Mouse (Mus musculus): Measurements from ENCODE around the gene Vdac2. TPM values are rescaled to one million over a fixed set of nuclear protein-coding genes. Genes with fewer than 3 reads are reported as not detected.

The Vdac2 gene
- polyA plus RNA-seq, 1 experiment from 2014 or later = 276 TPM

DNA sequence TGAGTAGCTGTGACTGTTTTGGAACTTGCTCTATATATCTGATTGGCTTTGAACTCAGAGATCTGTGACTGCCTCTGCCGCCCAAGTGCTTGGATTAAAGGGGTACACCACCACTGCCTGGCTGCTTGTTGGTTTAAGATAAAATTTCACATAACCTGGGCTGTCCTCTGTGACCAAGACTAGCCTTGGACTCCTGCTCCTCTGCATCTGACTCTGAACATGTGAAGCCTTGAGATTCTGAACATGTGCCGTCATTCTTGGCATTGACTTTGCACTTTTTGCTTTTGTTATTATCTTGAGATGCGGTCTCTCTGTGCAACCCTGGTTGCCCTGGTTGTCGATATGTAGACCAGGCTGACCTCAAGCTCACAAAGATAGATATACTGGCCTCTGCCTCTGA is 33.3 kb upstream of the Vdac2 start:
- DNase-seq (ENCODE audit: low spot score) (no peak), ATAC-seq (ENCODE audit: low FRiP score, low TSS enrichment) (no peak)
- TF ChIP-seq EP300 (optimal IDR thresholded peaks at IDR 0.05) = no peak
- no peak for TF ChIP-seq CTCF (IDR thresholded peaks at IDR 0.05; ENCODE audit: low read depth)
- Histone ChIP-seq H3K27ac (replicated peaks) (no peak overlapping the region), H3K4me3 (ENCODE audit: low read depth, low read length) (no peak overlapping the region), H3K4me1 (replicated peaks; ENCODE audit: control insufficient read depth, insufficient read depth) (no peaks in the 10 kb centered on the region), H3K4me2 (replicated peaks; ENCODE audit: low read depth) (no peak overlapping the region), H3K9me3 (ENCODE audit: control insufficient read depth, low read length) (no peaks in the 10 kb centered on the region), H3K9ac (ENCODE audit: low read length) (no peak overlapping the region), H3K36me3 (ENCODE audit: control insufficient read depth, insufficient read depth, low read length) (peaks cover 4% of the 10 kb centered on the region; the same call in 1 of the 2 replicates), H3K27me3 (ENCODE audit: control insufficient read depth, insufficient read depth, low read length) (no peaks in the 10 kb centered on the region)
- 89% methylated on average over 4 of the region's 4 CpGs for WGBS

- DNase-seq (ENCODE audit: low spot score) (no peak), ATAC-seq (ENCODE audit: low FRiP score, low TSS enrichment) (no peak)
- H3K9me3 ChIP-seq (ENCODE audit: control insufficient read depth, low read length) = no peaks in the 10 kb centered on the region
- no peak overlapping the region for H3K4me3 ChIP-seq (ENCODE audit: low read depth, low read length)
- H3K4me1 ChIP-seq (replicated peaks; ENCODE audit: control insufficient read depth, insufficient read depth) = no peaks in the 10 kb centered on the region
- 89% methylated on average over 6 of the region's 6 CpGs for WGBS
- H3K27me3 ChIP-seq (ENCODE audit: control insufficient read depth, insufficient read depth, low read length) = no peaks in the 10 kb centered on the region
- no peak overlapping the region for H3K4me2 ChIP-seq (replicated peaks; ENCODE audit: low read depth)
- TF ChIP-seq EP300 (optimal IDR thresholded peaks at IDR 0.05) (no peak), CTCF (IDR thresholded peaks at IDR 0.05; ENCODE audit: low read depth) (no peak)
- no peak overlapping the region for H3K27ac ChIP-seq (replicated peaks)
- no peak overlapping the region for H3K9ac ChIP-seq (ENCODE audit: low read length)
- H3K36me3 ChIP-seq (ENCODE audit: control insufficient read depth, insufficient read depth, low read length) = peaks cover 4% of the 10 kb centered on the region; the same call in 1 of the 2 replicates
These were observed 32.8 kb upstream of the Vdac2 start for GRCm38 (mm10) chr14:21792250-21792649.

GRCm38 (mm10) chr14:21800641-21801040 is 24.4 kb upstream of the Vdac2 start:
- DNase-seq (ENCODE audit: low spot score) (no peak), ATAC-seq (ENCODE audit: low FRiP score, low TSS enrichment) (peak; percentile 80)
- Histone ChIP-seq H3K27ac (replicated peaks) (no peak overlapping the region), H3K4me2 (replicated peaks; ENCODE audit: low read depth) (no peak overlapping the region), H3K9me3 (ENCODE audit: control insufficient read depth, low read length) (no peaks in the 10 kb centered on the region), H3K9ac (ENCODE audit: low read length) (no peak overlapping the region), H3K4me3 (ENCODE audit: low read depth, low read length) (no peak overlapping the region), H3K36me3 (ENCODE audit: control insufficient read depth, insufficient read depth, low read length) (peaks cover 5% of the 10 kb centered on the region; the same call in 1 of the 2 replicates), H3K4me1 (replicated peaks; ENCODE audit: control insufficient read depth, insufficient read depth) (no peaks in the 10 kb centered on the region), H3K27me3 (ENCODE audit: control insufficient read depth, insufficient read depth, low read length) (no peaks in the 10 kb centered on the region)
- TF ChIP-seq EP300 (optimal IDR thresholded peaks at IDR 0.05) (no peak), CTCF (IDR thresholded peaks at IDR 0.05; ENCODE audit: low read depth) (no peak)
- WGBS = 69% methylated on average over 4 of the region's 4 CpGs

GRCm38 (mm10) chr14:21801624-21802023 is 23.4 kb upstream of the Vdac2 start:
- no peak overlapping the region for H3K4me3 ChIP-seq (ENCODE audit: low read depth, low read length)
- H3K36me3 ChIP-seq (ENCODE audit: control insufficient read depth, insufficient read depth, low read length) = peaks cover 5% of the 10 kb centered on the region; the same call in 1 of the 2 replicates
- H3K9ac ChIP-seq (ENCODE audit: low read length) = no peak overlapping the region
- no peak for TF ChIP-seq EP300 (optimal IDR thresholded peaks at IDR 0.05)
- TF ChIP-seq CTCF (IDR thresholded peaks at IDR 0.05; ENCODE audit: low read depth) = no peak
- no peaks in the 10 kb centered on the region for H3K4me1 ChIP-seq (replicated peaks; ENCODE audit: control insufficient read depth, insufficient read depth)
- H3K4me2 ChIP-seq (replicated peaks; ENCODE audit: low read depth) = no peak overlapping the region
- DNase-seq (ENCODE audit: low spot score) (no peak), ATAC-seq (ENCODE audit: low FRiP score, low TSS enrichment) (no peak)
- WGBS = 80% methylated on average over 7 of the region's 7 CpGs
- no peak overlapping the region for H3K27ac ChIP-seq (replicated peaks)
- no peaks in the 10 kb centered on the region for H3K27me3 ChIP-seq (ENCODE audit: control insufficient read depth, insufficient read depth, low read length)
- H3K9me3 ChIP-seq (ENCODE audit: control insufficient read depth, low read length) = no peaks in the 10 kb centered on the region

GRCm38 (mm10) chr14:21802543-21803206 is 22.4 kb upstream of the Vdac2 start:
- DNase-seq (ENCODE audit: low spot score) (no peak), ATAC-seq (ENCODE audit: low FRiP score, low TSS enrichment) (no peak)
- WGBS = 94% methylated on average over 6 of the region's 6 CpGs
- no peak overlapping the region for H3K4me3 ChIP-seq (ENCODE audit: low read depth, low read length)
- no peak overlapping the region for H3K4me2 ChIP-seq (replicated peaks; ENCODE audit: low read depth)
- TF ChIP-seq CTCF (IDR thresholded peaks at IDR 0.05; ENCODE audit: low read depth) (no peak), EP300 (optimal IDR thresholded peaks at IDR 0.05) (no peak)
- H3K9me3 ChIP-seq (ENCODE audit: control insufficient read depth, low read length) = no peaks in the 10 kb centered on the region
- H3K27ac ChIP-seq (replicated peaks) = no peak overlapping the region
- no peak overlapping the region for H3K9ac ChIP-seq (ENCODE audit: low read length)
- H3K36me3 ChIP-seq (ENCODE audit: control insufficient read depth, insufficient read depth, low read length) = peaks cover 5% of the 10 kb centered on the region; the same call in 1 of the 2 replicates
- no peaks in the 10 kb centered on the region for H3K4me1 ChIP-seq (replicated peaks; ENCODE audit: control insufficient read depth, insufficient read depth)
- no peaks in the 10 kb centered on the region for H3K27me3 ChIP-seq (ENCODE audit: control insufficient read depth, insufficient read depth, low read length)

DNA sequence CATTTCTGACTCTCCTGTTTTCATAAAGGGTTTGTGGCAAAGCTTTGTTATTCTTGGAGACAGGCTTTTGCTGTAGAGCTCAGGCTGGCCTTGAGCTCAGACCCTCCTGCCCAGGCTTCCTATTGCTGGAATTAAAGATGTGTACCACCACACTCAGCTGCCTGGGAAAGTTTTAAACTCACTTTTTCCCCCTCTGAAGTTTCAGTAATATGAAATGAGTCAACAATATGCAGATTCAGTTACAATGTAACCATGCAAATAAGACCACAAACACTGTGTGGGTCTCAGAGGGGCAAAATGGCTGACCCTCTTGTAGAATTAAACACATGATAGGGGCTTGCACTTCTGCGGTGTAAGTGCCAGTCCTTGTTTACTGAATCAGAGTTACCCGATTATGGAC is 18.8 kb upstream of the Vdac2 start:
- H3K27ac ChIP-seq (replicated peaks) = peak overlapping the region; percentile 77

More for the DNA sequence above, 18.8 kb upstream of the Vdac2 start:
- TF ChIP-seq EP300 (optimal IDR thresholded peaks at IDR 0.05) (no peak), CTCF (IDR thresholded peaks at IDR 0.05; ENCODE audit: low read depth) (no peak)
- H3K4me2 ChIP-seq (replicated peaks; ENCODE audit: low read depth) = no peak overlapping the region
- H3K9me3 ChIP-seq (ENCODE audit: control insufficient read depth, low read length) = no peaks in the 10 kb centered on the region
- WGBS = 32% methylated on average over 2 of the region's 2 CpGs
- no peak for ATAC-seq (ENCODE audit: low FRiP score, low TSS enrichment)
- no peak overlapping the region for H3K9ac ChIP-seq (ENCODE audit: low read length)
- H3K36me3 ChIP-seq (ENCODE audit: control insufficient read depth, insufficient read depth, low read length) = no peaks in the 10 kb centered on the region
- H3K27me3 ChIP-seq (ENCODE audit: control insufficient read depth, insufficient read depth, low read length) = no peaks in the 10 kb centered on the region
- no peaks in the 10 kb centered on the region for H3K4me1 ChIP-seq (replicated peaks; ENCODE audit: control insufficient read depth, insufficient read depth)
- H3K4me3 ChIP-seq (ENCODE audit: low read depth, low read length) = no peak overlapping the region
- DNase-seq (ENCODE audit: low spot score) = no peak
